Mouse (Mus musculus) heart, embryonic 10.5 days (tissue): ENCODE data around the gene Stra6. TPM values are rescaled to one million over a fixed set of nuclear protein-coding genes. Genes with fewer than 3 reads are reported as not detected.
A peak's percentile ranks its signal among the peaks of the same experiment; 100 is the strongest.

Source experiments
- DNase-seq: peaks from one replicate; pipeline ENCODE4 v3.0.0-alpha.2; 2017; ENCODE audit warnings: low spot score
- H3K27ac ChIP-seq: fragments of 300-500 bp; sonication (generic); 2 replicates; pipeline ENCODE4 v1.5.1; 2016; ENCODE audit warnings: mild to moderate bottlenecking
- H3K27me3 ChIP-seq: fragments of 300-500 bp; sonication (generic); 2 replicates; pipeline ENCODE4 v1.6.1; 2016; ENCODE audit warnings: mild to moderate bottlenecking; ENCODE audit not compliant: poor library complexity, insufficient read depth, severe bottlenecking
- H3K36me3 ChIP-seq: fragments of 300-500 bp; sonication (generic); 2 replicates; pipeline ENCODE4 v1.6.1; 2016; ENCODE audit warnings: mild to moderate bottlenecking, moderate library complexity
- H3K4me1 ChIP-seq: fragments of 300-500 bp; sonication (generic); 2 replicates; pipeline ENCODE4 v1.6.1; 2016; ENCODE audit warnings: mild to moderate bottlenecking
- H3K4me3 ChIP-seq: fragments of 300-500 bp; sonication (generic); 2 replicates; pipeline ENCODE4 v1.5.1; 2016; ENCODE audit warnings: mild to moderate bottlenecking, moderate library complexity
- H3K9me3 ChIP-seq: fragments of 300-500 bp; sonication (generic); 2 replicates; pipeline ENCODE4 v1.6.1; 2016; ENCODE audit warnings: mild to moderate bottlenecking, moderate library complexity
- WGBS: fragments of 180-500 bp; shearing (Covaris S2); methylation state at CpG from one replicate; pipeline ENCODE4 v1.1.7; 2016; 5-methylcytosine and 5-hydroxymethylcytosine counted together
- polyA plus RNA-seq: library from polyadenylated mRNA; unstranded; fragments of >200 nt; fragmentation: Nextera tagmentation; extraction: Ambion mirVana; gene quantifications from 2 replicates; pipeline ENCODE4 v1.2.1, GENCODE M21; 2016

Gene Stra6
- polyA plus RNA-seq, 1 experiment from 2014 or later = 16.3 TPM

DNA sequence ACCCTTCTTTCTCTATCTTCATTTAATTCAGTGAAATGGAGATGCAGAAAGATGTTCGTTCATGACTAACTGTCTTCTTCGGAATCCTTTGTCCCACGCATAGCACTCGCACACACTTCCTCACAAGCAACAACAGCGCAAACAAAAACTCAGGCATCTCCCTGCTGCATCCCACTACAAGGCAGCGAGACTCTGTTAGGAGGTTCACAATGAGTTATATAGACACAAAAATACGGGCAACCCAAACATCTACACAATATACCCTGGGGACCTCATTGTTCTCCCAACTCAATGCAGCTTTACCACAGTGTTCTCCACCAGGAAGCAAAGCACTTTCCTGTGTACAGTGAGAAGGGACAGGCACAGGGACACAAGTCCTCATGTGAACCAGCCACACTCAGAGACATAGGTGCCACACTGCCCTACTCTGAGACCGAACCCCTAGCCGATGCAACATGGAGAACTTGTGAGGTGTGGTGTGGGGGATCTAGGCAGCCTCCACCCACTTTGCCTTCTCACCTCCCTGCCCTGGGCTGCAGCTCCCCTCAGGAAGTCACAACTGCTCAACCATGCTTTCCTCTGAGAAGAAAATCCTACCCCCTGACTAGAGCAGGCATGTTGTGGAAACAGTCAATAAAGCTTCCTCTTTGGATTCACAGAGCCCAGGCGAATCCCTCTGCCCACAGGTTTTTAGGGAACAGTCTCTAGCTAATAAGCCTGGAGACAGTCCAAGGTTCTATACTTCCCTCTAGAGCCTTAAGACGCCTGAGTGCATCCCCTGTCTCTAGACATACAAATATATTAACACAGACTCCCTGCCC lies 136.9 kb downstream of the Stra6 start:
- peak; percentile 69 for DNase-seq
- H3K27me3 ChIP-seq = peaks cover 93% of the 10 kb centered on the region
- no peak overlapping the region for H3K27ac ChIP-seq
- WGBS = 8% methylated on average over 11 of the region's 11 CpGs
- H3K9me3 ChIP-seq = no peaks in the 10 kb centered on the region
- no peak overlapping the region for H3K4me3 ChIP-seq
- H3K36me3 ChIP-seq = no peaks in the 10 kb centered on the region
- peaks cover 76% of the 10 kb centered on the region for H3K4me1 ChIP-seq

DNA sequence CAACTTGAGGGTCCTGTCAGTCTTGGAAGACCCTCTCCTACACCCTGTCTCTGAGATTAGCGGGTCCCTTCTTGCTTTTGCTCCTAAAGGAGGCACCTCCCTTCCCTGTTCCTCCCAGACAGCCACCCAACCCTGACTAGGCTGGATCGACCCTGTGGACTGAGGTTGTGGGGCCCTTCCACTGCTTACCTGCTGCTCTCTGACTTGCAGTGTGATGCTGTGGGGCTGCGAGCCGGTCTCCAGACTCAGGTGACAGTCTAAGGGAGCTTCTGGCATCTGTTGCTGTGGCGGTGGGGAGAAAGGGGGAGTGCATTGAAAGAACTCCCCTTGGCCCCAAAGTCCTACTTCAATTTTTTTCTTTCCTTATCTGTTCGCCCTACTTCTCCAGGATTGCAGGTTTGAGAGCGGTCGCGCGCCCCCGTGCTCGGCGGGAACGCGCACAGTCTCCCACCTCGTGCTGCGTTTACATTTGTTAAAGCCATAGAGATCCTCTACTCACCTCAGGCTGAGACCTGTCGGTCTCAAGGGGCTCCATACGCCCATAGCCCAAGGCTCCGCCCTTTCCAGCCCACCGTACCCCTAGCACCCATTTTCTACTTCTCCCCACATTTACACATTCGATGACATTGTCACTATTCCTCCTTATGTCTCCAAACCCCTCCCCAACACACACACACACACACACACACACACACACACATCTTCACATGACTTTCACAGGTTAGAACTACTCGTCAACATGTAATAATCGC lies 137.7 kb downstream of the Stra6 start:
- under 1% methylated on average over 24 of the region's 24 CpGs for whole genome bisulfite sequencing
- H3K4me3 ChIP-seq = peak overlapping the region; percentile 38
- no peaks in the 10 kb centered on the region for H3K36me3 ChIP-seq
- H3K27ac ChIP-seq = no peak overlapping the region
- H3K9me3 ChIP-seq = no peaks in the 10 kb centered on the region
- peak; percentile 70 for DNase-seq
- peaks cover 68% of the 10 kb centered on the region for H3K4me1 ChIP-seq
- peaks cover 92% of the 10 kb centered on the region for H3K27me3 ChIP-seq

DNA sequence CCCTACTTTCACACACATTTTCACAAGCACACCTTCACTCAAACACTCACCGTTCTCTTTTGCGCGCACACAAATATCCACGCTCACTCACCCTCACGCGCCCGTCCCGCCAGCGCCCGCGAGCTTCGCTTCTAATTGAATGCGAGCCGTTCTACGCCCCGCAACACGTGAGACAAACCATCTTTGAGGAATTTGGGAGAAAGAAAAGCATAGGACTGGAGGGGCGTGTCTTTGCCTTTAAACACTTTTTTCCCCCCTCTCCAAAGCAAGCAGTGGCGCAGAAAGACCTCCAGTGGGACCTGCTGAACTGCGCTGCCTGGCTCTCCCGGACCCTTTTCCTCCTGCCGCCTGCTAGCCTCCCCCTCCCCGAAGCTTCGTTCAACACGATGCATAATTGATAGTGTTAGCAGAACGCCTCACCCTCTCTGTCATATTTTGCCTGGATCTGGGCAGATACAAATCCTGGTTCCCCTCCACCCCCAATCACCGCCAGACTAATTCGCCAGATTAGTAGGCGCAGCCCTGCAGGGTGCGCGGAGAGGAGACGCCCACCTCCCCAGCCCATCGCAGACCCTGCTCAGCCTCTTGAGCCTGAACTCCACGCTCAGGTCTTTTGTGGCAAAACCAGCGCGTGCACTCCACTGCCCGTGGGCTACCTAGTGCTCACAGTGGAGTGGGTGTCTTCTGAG lies 138.4 kb downstream of the Stra6 start:
- Histone ChIP-seq H3K27ac (no peak overlapping the region), H3K4me1 (peaks cover 60% of the 10 kb centered on the region), H3K4me3 (peak overlapping the region; percentile 38), H3K27me3 (peaks cover 90% of the 10 kb centered on the region), H3K36me3 (no peaks in the 10 kb centered on the region), H3K9me3 (no peaks in the 10 kb centered on the region)
- 1% methylated on average over 37 of the region's 37 CpGs for WGBS
- DNase-seq = peak; percentile 73

DNA sequence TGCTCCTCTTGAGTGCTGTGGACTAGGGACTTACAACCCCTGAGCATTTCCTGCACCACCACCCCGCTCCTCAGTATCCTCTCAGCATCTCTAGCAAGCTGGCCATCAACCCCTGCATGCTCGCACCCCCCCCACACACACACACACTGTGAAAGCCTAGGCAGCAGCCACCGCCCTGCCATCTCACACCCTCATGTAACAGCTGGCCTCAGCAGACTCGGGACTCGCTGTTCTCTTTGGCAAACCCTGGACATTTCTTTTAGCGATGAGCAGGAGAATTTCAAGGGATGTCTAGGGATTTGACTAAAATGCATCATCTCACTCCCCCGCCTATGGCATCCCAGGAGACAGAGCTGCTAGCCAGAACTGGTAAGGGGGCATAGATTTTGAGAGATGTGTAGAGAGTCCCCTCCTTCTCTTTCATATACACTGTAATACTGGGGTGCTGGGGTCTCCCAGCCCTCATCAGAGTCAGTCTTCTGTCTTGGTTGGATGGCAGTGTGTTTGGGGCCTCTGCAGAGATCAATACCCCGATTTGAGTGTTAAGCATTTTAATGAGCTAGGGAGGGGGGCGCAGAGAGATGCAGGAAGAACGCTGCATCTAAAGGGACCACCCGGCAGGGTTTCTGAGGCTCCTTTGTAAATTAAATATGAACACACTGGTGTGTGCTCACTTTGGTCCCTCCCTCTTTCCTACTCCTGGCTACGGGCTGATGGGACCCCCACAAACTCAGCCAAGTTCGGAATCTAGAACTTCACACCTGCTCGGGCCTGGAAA lies 139.3 kb downstream of the Stra6 start:
- Histone ChIP-seq H3K36me3 (no peaks in the 10 kb centered on the region), H3K27ac (no peak overlapping the region), H3K9me3 (no peaks in the 10 kb centered on the region), H3K4me3 (no peak overlapping the region), H3K27me3 (peaks cover 85% of the 10 kb centered on the region), H3K4me1 (peaks cover 52% of the 10 kb centered on the region)
- 6% methylated on average over 14 of the region's 14 CpGs for WGBS
- peak; percentile 69 for DNase-seq

Other genes with a start within 250 kb of the Stra6 start
- 59.7 and 60.2 TPM in 2 replicates for gene Arid3b, start 227.0 kb upstream of the Stra6 start, polyA plus RNA-seq
- 110 TPM in 2 replicates for gene Ubl7, start 152.8 kb upstream of the Stra6 start, polyA plus RNA-seq
- gene Sema7a, start 123.7 kb upstream of the Stra6 start, polyA plus RNA-seq = 0.16 TPM in 1 of 2 replicates, not detected in the other
- 0.10 TPM in 1 of 2 replicates, not detected in the other for gene Cyp11a1, start 57.4 kb upstream of the Stra6 start, polyA plus RNA-seq
- 0.07 TPM in 1 of 2 replicates, not detected in the other for gene Ccdc33, start 55.0 kb downstream of the Stra6 start, polyA plus RNA-seq
- gene Islr, start 140.5 kb downstream of the Stra6 start, polyA plus RNA-seq = 3.0 and 10.4 TPM in 2 replicates
- not detected in 2 replicates for gene Islr2, start 140.5 kb downstream of the Stra6 start, polyA plus RNA-seq
- gene Pml, start 186.0 kb downstream of the Stra6 start, polyA plus RNA-seq = 14.7 and 17.6 TPM in 2 replicates
- gene Stoml1, start 189.4 kb downstream of the Stra6 start, polyA plus RNA-seq = 24.2 and 27.0 TPM in 2 replicates
- 35.7 and 36.1 TPM in 2 replicates for gene Loxl1, start 249.4 kb downstream of the Stra6 start, polyA plus RNA-seq